Mouse (Mus musculus): ENCODE measurements around the gene Cct4. TPM values are rescaled to one million over a fixed set of nuclear protein-coding genes. Genes with fewer than 3 reads are reported as not detected.

Cct4 gene
- total RNA-seq (2021) (100 to 1,000 TPM; 155 to 210 TPM), polyA plus RNA-seq (2012; rRNA removed) (353 and 361 TPM in 2 replicates)
- long read RNA-seq, transcript Cct4-204 (14 exons, 2,484 nt) = major isoform, 183 of 189 reads
- long read RNA-seq, partial matches to known transcripts = 2 of 189 reads
- long read RNA-seq, other reads (novel, unspliced or antisense) = 4 of 189 reads

DNA sequence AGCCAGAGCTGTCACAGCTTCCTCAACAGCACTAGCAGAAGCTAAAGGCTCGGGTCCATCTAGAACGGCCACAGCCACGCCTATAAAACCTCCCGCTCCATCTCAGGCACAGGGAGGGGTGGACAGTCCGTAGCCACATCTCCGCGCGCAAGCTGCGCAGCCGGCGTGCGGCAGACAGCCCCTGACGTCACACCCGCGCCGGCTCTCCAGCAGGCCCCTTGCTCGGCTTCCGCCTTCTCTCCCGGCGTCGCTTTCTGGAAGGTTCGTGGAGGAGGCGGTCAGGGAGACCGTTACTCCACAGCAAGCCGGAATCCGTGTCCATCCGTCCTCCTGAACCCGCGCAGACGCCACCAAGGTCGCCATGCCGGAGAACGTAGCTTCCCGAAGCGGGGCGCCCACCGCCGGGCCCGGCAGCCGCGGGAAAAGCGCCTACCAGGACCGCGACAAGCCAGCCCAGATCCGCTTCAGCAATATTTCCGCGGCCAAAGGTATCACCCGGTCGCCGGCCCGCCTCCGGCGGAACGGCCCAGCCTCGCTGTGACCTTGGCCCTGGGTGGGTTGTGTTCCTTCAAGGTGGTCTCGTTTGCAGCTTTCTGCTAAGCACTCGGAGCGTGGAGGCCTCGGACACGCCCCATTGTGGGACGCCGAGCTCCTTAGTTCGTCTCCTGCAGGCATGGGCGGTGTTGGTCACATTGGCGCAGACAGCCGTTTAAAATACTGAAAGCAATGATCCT is at the start of gene Cct4:
Cct4 (plus strand) TSS at position 127 of the 734 bp plus-strand sequence.
- peak; percentile 98 for DNase-seq

DNA sequence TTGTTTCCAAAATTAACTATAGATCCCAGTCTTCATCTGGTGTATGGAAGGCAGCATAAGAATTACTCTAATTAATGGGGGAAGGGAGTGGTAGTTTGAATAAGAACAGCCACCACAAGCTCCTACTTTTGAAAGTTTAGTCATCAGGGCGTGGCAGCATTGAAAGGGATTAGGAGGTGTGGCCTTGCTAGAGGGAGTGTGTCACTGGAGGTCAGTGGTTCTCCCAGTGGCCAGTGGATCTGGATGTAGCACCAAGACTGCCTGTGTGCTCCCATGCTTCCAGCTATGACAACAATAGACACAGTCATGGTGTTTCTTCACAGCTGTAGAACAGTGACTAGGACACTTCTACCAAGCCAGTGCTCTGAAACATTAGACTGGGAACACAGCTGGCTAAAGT is 41.2 kb upstream of the Cct4 start:
- peak; percentile 53 for DNase-seq

DNA sequence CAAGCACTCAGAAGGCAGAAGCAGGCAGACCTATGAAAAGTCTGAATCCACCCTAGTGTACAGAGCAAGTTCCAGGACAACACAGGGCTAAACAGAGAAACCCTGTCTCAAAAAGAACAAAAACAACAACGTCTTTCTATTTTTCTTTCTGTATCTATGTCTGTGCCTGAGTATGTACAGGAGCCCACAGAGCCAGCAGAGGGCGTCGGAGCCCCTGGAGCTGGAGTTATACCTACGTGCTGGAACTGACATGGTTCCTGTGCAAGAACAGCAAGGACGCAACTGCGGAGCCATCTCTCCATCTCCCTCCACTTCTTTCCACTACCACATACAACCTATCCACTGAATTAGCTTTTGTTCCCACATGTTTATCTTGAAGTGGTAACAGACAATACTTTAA is 40.2 kb upstream of the Cct4 start:
- DNase-seq = no peak

DNA sequence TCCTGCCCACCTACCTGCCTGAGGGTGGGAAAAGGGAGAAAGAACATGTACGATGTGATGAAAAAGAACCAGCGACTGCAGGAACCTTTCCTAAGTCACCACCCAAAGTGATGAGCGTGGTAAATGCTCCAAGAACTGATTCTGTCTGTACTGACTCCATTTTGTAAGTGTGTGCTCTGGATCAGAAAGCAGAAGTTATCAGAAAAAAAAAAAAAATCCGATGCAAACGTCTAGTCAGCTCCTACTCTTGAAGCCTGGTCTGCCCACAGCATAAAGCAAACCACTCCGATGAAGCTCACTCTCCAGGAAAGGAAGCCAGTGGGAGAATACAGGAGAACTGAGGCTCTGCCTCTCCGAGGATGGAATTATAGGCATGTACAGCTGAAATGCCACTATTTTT is 37.7 kb upstream of the Cct4 start:
- no peak for DNase-seq

DNA sequence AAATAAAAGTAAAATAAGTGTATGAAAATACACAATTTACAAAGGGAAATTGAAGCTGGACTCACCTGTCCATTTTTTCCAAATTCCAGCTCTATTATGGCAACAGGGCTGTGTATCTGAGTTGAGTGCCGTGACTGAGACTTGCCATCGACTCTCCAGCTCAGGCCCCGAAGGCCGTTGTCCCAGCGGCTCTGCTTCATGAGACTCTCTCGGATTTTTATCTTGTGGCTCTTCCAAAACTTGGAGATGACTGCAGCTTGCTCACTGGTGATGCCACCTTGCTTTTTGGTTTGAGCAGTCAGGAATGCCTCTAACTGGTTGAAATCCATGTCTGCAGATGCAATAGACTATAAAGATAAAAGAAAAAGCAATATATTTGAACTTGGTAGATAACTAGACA is 34.0 kb upstream of the Cct4 start:
- DNase-seq = peak; percentile 51

DNA sequence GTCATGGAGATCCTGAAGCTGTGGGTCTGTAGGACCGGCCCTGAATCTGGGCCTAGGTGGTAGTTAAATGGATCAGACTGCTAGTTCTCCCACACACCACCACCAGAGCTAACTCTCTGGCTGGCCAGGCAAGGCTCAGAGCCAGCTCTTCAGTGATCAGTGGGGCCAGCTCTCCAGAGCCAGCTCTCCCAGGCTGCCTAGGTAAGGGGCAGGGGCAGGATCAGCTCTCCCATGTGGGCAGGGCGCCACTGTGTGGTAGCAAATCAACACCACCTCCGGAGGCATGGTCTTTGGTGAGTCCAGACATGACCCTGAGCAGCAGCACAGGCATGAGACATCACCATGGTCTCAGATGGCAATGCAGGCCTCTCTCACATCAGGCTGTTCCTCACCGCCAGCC is 33.5 kb upstream of the Cct4 start:
- DNase-seq = peak; percentile 95

DNA sequence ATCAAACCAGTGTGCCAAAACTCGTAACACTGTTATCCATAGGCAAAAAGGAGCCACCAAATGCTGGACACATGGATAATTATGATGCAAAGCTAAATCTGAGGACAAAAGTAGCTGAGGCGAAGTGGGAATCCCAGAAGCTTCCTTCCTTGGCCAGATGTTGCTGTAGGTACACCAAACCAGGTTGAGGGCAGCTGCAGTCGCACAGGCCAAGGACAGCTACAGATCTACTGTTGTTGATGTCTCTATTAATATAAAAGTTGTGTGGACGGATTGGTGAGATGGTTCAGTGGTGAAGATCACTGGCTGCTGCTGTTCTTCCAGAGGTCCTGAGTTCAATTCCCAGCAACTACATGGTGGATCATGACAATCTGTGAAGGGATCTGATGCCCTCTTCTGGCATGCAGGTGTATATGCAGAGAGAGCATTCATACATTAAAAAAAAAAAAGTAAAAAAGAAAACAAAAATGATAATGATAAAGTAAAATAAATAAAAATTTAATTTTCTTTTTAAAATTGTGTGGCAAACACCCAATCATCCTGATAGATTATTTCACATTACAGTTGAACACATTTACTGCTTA is 32.4 kb upstream of the Cct4 start:
- no peak for DNase-seq

DNA sequence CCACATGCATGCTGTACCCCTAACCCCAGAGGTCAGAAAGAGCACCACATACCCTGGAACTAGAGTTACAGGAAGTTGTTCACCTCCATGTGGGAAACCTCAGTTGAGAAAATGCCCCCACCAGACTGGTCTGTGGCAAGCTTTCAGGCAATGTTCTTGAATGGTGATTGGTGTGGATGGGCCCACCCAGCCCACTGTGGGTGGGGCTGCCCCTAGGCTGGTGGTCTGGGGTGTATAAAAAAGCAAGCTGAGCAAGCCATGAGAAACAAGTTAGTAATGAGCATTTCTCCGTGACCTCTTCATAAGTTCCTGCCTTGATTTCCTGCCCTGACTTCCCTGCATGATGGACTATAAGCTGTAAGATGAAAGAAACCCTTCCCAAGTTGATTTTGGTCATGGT is 28.2 kb upstream of the Cct4 start:
- DNase-seq = no peak

DNA sequence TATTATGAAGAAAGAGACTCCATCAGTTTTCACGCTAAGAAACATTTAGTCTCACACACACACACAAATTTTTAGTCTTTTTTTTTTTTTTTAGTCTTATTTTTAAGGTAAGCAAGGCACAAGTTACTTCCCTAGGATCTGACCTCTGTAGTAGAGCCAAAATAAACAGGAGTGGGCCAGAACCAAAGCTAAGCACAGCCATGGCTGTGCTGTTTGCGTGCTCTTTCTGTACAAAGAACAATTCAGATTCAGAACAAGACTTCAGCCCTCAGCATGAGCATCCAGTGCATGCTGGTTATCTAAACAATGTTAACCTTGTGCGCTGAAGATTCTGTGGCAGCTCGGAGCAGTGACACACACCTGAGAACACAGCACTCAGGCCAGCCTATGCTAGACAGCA is 25.9 kb upstream of the Cct4 start:
- no peak for DNase-seq

DNA sequence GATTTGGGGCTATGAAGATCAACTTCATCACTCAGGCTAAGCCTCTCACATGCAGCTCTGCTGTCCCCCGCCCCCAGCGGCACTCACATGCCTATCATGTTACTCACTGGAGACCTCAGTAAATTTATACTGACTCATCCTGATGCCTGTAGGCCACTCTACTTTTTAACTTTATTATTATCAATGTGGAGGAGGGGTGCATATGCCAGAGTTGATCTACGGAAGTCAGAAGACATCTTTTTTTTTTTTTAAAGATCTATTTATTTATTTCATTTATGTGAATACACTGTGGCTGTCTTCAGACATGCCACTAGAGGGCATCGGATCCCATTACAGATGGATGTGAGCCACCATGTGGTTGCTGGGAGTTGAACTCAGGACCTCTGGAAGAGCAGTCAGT is 24.8 kb upstream of the Cct4 start:
- DNase-seq = peak; percentile 89

DNA sequence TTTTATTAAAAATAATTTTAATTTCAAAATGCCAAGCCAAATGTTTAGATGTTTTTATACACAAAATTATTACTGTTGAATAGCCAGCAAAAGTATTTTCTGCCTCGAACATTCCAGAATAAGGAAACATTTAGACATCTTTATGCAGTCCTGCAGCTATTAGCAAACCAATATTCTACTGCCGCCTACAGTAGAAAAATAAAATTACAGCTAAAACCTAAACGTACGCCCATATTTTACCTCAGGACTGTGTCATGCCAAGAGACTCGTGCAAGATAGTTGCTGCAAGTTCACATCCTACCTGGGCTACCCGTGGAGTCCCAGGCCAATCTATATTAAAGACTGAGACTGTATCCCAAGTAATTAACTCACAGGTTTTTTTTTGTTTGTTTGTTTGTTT is 20.8 kb upstream of the Cct4 start:
- no peak for DNase-seq

DNA sequence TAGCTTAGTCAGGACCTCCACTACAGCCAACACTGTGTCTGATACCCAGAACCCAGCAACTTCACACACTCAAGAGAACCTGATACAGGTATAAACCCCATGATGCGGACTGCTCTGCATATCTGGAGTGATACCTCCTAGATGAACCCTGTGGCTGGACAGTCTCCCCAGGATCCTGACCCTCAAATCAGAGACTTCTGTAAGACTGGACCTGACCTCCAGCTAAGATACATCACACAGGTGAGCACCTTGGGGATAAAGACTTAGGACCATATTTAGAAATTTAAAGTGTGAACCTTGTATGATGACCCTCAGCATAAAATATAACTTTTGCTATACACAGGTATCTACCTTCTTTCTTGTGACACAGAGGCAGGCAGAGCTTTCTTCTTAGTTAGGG is 19.8 kb upstream of the Cct4 start:
- no peak for DNase-seq

DNA sequence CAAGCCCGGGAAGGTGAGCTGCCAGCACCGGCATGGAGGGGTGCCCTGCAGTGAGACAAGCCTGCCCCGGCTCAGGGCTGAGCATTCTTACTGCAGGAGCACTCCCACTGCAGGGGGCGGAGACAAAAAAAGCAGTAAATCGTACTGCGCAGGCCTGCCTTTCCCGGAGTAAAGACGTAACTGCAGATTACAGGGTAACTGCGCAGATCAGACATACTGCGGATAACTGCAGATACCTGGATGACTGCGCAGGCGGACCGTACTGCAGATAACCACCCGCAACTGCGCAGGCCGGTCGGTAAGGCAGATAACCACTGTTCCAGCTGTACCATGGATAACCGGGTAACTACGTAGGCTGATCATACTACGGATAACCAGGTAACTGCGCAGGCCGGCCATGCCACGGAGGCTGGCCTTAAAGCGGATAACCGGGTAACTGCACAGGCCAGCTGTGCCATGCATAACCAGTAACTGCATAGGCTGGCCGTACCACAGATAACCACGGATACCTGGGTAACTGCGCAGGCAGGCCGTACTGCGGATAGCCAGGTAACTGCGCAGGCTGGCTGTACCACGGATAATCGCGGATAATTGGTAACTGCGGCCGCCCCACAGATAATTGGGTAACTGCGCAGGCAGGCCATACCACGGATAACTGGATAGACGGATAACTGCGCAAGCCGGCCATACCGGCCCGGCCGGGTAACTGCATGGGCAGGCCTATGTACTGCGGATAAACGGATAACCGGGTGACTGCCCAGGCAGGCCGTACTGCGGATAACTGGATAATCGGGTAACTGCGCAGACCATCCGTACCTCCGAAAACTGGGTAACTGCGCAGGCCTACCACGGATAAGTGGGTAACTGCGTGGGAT is 18.2 kb upstream of the Cct4 start, which contains the start of gene Zrsr1:
Zrsr1 (plus strand) TSS at position 171 of the 875 bp plus-strand sequence.
- DNase-seq = peak; percentile 86

DNA sequence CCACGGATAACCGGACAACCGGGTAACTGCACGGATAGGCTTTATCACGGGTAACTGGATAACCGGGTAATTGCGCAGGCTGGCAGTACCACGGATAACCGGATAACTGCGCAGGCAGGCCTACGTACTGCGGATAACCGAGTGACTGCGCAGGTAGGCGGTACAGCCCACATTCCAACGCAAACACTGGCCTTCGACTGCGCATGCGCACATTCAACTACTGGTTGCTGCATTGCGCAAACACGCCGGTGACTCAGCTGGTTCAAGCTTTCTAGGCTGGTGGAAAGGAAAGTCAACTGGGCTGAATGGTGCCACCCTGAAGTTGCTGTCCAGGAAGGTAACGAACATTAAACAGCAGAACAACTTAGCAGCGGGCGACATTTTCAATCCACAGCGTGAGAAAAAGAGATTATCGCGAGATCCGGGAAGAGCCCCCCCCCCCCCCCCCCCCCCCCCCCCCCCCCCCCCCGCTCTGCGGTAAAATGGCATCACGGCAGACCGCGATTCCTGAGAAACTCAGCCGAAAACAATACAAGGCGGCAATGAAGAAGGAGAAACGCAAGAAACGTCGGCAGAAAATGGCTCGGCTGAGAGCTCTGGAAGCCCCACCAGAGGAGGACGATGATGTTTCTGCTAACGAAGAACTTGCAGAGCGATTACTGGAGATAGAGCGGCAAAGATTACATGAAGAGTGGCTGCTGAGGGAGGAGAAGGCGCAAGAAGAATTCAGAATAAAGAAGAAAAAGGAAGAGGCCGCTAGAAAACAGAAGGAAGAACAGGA is 17.4 kb upstream of the Cct4 start:
- DNase-seq = peak; percentile 91

DNA sequence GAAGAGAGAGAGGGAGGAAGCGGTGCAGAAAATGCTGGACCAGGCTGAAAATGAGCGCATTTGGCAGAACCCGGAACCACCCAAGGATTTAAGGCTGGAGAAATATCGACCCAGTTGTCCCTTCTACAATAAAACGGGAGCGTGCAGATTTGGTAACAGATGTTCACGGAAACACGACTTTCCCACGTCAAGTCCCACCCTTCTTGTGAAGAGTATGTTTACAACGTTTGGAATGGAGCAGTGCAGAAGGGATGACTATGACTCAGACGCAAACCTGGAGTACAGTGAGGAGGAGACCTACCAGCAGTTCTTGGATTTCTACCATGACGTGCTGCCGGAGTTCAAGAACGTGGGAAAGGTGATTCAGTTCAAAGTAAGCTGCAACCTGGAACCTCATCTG is 16.7 kb upstream of the Cct4 start:
- DNase-seq = peak; percentile 35

DNA sequence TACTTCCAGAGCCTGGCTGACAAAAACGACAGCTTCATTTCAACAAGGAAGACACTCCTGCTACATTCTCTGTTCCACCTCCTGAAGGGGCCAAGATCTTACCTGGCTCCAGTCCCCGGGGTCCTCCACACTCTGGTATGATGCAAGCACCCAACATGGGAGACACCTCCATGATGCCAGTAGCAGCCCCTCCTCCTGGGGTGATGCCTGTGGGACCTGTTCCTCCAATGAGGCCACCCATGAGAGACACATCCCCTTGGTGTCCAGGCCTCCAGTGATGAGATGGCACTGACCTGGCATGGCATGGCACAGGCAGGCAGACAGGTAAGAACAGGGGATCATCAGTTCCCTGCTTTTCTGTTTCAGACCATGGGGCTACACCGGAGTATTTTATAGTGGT is 12.1 kb upstream of the Cct4 start:
- no peak for DNase-seq

DNA sequence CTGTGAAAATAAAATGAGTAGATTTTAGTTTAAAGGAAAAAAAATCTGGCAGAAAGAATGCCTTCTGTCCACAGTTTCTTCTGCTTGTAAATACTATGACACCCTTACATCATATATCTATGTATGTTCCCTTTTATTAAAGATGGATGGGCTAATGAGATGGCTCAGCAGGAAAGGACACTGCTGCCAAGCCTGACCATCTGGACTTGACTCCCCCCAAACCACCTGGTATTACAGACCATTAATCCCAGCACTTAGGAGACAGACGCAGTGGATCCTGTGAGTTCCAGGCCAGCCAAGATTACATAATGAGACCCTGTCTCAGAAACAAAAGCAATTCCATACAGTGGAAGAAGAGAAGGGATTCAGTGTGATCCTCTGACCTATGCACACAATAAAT is 11.6 kb upstream of the Cct4 start:
- no peak for DNase-seq

DNA sequence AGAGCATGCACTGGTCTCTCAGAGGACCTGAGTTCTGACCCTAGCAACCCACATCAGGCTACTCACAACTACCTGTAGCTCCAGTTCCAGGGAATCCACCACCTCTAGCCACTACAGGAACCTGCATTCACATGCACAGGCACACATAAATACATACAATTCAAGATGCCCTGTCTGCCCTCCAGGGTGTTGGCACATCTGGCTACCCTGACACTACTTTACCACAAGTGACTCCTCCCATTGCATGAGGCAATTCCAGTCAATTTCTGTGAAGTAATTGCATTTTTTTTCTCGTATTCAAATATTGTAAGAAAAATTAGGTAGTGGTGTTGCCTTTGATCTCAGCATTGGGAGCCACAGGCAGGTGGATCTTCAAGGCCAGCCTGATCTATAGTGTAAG is 11.1 kb upstream of the Cct4 start:
- DNase-seq = no peak

DNA sequence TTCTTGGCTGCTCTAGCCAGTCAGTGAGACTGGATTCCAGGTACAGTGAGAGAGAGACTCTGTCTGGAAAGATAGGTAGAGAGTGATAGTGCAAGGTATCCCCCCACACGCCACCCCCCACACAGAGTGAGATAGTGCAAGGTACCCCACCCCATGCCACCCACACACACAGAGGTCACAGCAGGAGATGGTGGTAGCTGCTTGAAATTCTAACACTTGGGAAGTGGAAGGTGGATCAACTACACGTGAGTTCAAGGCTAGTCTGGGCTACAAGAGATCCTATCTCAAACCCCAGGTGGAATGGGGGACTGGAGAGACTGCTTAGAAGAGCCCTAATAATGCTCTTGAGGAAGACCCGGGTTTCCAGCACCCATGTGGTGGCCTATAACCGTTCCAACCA is 9.3 kb upstream of the Cct4 start:
- no peak for DNase-seq

DNA sequence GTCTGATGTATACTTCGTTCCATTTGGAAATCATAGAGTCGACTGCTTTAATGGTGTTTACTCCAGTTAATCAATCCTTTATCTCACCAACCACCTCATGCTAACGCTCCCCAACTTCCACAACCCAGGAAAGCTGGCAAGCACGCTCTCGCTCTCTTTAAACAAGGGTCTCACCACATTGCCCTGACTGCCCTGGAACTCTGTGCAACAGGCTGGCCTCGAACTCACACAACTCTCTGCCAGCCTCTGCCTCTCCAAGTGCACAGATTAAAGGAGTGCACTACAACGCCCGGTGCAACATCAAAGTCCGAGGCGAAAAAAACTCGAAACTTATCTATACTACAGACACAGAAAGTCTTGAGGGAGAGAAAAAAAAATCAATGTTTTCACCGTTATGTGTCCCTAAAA is 8.8 kb upstream of the Cct4 start:
- DNase-seq = no peak

DNA sequence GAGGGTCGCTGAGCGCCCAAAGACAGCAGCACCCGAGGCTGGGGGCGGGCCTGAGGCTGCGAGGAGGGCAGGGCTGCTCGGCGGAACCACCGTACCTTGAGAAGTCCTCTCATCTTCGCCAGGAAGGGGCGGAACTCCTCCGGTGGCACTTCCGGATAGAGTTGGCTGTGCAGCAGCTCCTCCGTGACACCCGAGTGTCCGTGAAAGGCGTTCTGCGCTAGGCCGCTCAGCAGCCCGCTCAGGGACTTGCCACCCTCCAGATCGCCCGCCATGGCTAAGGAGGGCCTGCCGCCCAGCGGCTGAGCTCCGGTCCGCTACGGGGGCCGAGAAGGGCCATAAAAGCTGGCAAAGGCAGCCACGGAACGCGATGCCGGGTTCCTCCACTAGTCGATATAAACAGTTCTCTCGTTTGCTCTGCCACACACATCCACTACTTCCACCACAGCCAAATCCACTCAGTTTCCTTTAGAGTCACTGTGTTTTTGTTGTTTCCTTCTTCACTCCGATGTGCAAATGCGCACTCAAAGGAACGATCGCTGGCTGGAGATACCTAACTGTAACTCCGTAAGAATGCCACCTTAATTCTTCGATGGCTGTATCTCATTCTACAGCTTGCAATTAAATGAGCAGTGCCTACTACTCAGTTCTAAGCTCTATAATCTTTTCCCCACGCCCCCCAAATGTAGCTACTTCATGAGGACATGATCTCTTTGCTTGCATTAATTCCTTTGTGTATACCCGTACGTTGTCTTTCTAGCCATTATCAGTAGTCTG is 8.1 kb upstream of the Cct4 start, which contains the start of the genes Gm28048 and Commd1:
Gm28048 (minus strand) TSS at position 107 of the 774 bp plus-strand sequence.
Commd1 (minus strand) TSS at position 399 of the 774 bp plus-strand sequence.
- DNase-seq = peak; percentile 97
